Mouse (Mus musculus): ENCODE data around the gene Fbxl5.

GRCm38 (mm10) chr5:43805401-43805800, 16.0 kb downstream of the Fbxl5 start:
- no peak for TF ChIP-seq CTCF (IDR thresholded peaks at IDR 0.05; ENCODE audit: low read depth, low read length)
- no peak for TF ChIP-seq TAL1 (conservative IDR thresholded peaks at IDR 0.05; ENCODE audit: low read depth, low read length)
- TF ChIP-seq GATA1 (IDR thresholded peaks at IDR 0.05; ENCODE audit: borderline replicate concordance, low read length) = no peak
- no peak for TF ChIP-seq POLR2AphosphoS5 (IDR thresholded peaks at IDR 0.05; ENCODE audit: insufficient replicate concordance, low read depth, low read length)

Data from G1E (cell line).